Mouse (Mus musculus) ES-E14 (cell line): Measurements from ENCODE around the gene Rergl.

Experiments used
- CHD2 ChIP-seq: IDR thresholded peaks from 2 replicates; pipeline ENCODE4 v1.6.1; 2014; ENCODE audit warnings: mild to moderate bottlenecking, low read depth, low read length, inconsistent platforms
- HCFC1 ChIP-seq: IDR thresholded peaks from 2 replicates; pipeline ENCODE4 v1.6.1; 2012; ENCODE audit warnings: low read length, inconsistent platforms, borderline replicate concordance; ENCODE audit not compliant: insufficient read depth
- MAFK ChIP-seq: IDR thresholded peaks from 2 replicates; pipeline ENCODE4 v1.6.1; 2014; ENCODE audit warnings: mild to moderate bottlenecking, low read depth, low read length, inconsistent platforms; ENCODE audit not compliant: insufficient read depth
- ZC3H11A ChIP-seq: IDR thresholded peaks from 2 replicates; pipeline ENCODE4 v1.6.1; 2012; ENCODE audit warnings: low read depth, mild to moderate bottlenecking, inconsistent platforms, low read length, borderline replicate concordance
- ZNF384 ChIP-seq: IDR thresholded peaks from 2 replicates; pipeline ENCODE4 v1.6.1; 2012; ENCODE audit warnings: low read depth, low read length, inconsistent platforms

DNA sequence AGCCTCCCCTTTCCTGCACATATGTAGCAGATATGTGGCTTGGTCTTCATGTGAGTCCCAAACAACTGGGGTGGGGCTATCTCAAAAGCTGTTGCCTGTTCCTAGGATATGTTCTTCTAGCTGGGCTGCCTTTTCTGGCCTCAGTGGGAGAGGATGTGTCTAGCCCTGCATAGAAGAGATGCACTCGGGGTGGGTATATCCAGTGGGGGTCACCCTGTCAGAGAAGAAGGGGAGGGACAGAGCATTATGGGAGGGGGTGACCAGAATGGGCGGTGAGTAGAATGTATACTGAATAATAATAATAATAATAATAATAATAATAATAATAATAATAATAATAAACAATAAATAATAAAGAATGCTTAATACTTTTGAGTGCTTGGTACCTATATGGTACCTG, 57.8 kb downstream of the Rergl start:
- no peak for TF ChIP-seq MAFK
- TF ChIP-seq CHD2: no peak
- no peak for TF ChIP-seq ZNF384
- TF ChIP-seq ZC3H11A: no peak
- TF ChIP-seq HCFC1: no peak
